Comparison of ENCODE assay signal across 25 mouse cellular contexts in genomic region chr8:122883671-122884070, GRCm38 (mm10). TPM values are rescaled to one million over a fixed set of nuclear protein-coding genes. Genes with fewer than 3 reads are reported as not detected.
DNase-seq lines count a peak whose midpoint lies in the region; ATAC-seq and TF ChIP-seq lines count a peak whose summit lies in the region.
"Had no signal": no experiment of that assay in that cellular context is flagged by ENCODE, and none has a peak within 500 bp of the region (broad histone marks: within the 10 kb centered on the region; RNA-seq: fewer than 3 reads in every experiment).

No protein-coding gene starts in this region.

- no peak overlapping the region for H3K9ac ChIP-seq in heart, embryonic 13.5 days
- no peak overlapping the region for H3K9ac ChIP-seq in heart, embryonic 15.5 days
- H3K9ac ChIP-seq in heart, postnatal 0 days (replicated peaks; ENCODE audit: low read depth, low read length): no peak overlapping the region
- H3K9ac ChIP-seq: embryonic facial prominence, embryonic 13.5 days; embryonic facial prominence, embryonic 15.5 days; forebrain, embryonic 13.5 days had no signal

- WGBS in heart, embryonic 10.5 days: 72% methylated on average over 10 of the region's 10 CpGs
- 58% methylated on average over 10 of the region's 10 CpGs for WGBS in heart, embryonic 13.5 days
- WGBS in heart, embryonic 15.5 days: 49% methylated on average over 10 of the region's 10 CpGs
- 41% methylated on average over 10 of the region's 10 CpGs for WGBS in heart, postnatal 0 days

- H3K4me1 ChIP-seq in heart, embryonic 10.5 days: peaks cover 13% of the 10 kb centered on the region
- H3K4me1 ChIP-seq in heart, embryonic 13.5 days: peaks cover 23% of the 10 kb centered on the region
- peaks cover 18% of the 10 kb centered on the region for H3K4me1 ChIP-seq in heart, embryonic 15.5 days (replicated peaks)
- no peaks in the 10 kb centered on the region for H3K4me1 ChIP-seq in heart, postnatal 0 days (ENCODE audit: control insufficient read depth, insufficient read depth)
- H3K4me1 ChIP-seq: embryonic facial prominence, embryonic 13.5 days; embryonic facial prominence, embryonic 15.5 days; forebrain, embryonic 13.5 days had no signal

- no peak for TF ChIP-seq CTCF in heart, postnatal 0 days (IDR thresholded peaks at IDR 0.05; ENCODE audit: low read depth)

- H3K27ac ChIP-seq in heart, embryonic 10.5 days: 0 out of 2 replicates have a peak overlapping the region, but pooled peaks have one; percentile 52
- peak overlapping the region; percentile 71 for H3K27ac ChIP-seq in heart, embryonic 13.5 days (replicated peaks)
- peak overlapping the region; percentile 62 for H3K27ac ChIP-seq in heart, embryonic 15.5 days
- peak overlapping the region; percentile 49; the same call in 1 of the 2 replicates for H3K27ac ChIP-seq in heart, postnatal 0 days (ENCODE audit: low read depth)
- H3K27ac ChIP-seq: embryonic facial prominence, embryonic 13.5 days; embryonic facial prominence, embryonic 15.5 days; forebrain, embryonic 10.5 days; forebrain, embryonic 13.5 days had no signal

- DNase-seq in heart, embryonic 10.5 days (ENCODE audit: low spot score): no peak
- DNase-seq in heart, postnatal 25 days (ENCODE audit: low spot score): no peak
- DNase-seq in heart, adult 11 months: no peak
- no peak for DNase-seq in heart, postnatal 10 days
- DNase-seq in heart, postnatal 0 days (ENCODE audit: low spot score): peak; percentile 23
- no peak for DNase-seq in heart, adult 8-10 months (ENCODE audit: low spot score)
- DNase-seq: adrenal gland, adult 2 months; adrenal gland, postnatal 10 days; adrenal gland, postnatal 25 days; cerebellum, adult 11 months; cerebellum, adult 18-20 months; cerebellum, adult 8-10 months; cerebellum, adult 9-11 months; cerebellum, postnatal 14 days; cerebellum, postnatal 36 days; embryo, embryonic 11 days had no signal

- ATAC-seq in heart, embryonic 13.5 days (ENCODE audit: extremely low read depth, insufficient number of reproducible peaks, low FRiP score, low TSS enrichment): no peak
- peak; percentile 56; the same call in 1 of the 2 replicates for ATAC-seq in heart, embryonic 15.5 days (replicated peaks; ENCODE audit: insufficient number of reproducible peaks, insufficient read depth, low FRiP score, low read depth)
- peak; percentile 77 for ATAC-seq in heart, postnatal 0 days (ENCODE audit: insufficient read depth, low read depth)
- ATAC-seq: forebrain, embryonic 13.5 days; forebrain, embryonic 16.5 days had no signal

- no peaks in the 10 kb centered on the region for H3K27me3 ChIP-seq in heart, embryonic 10.5 days (ENCODE audit: insufficient read depth, poor library complexity, severe bottlenecking)
- H3K27me3 ChIP-seq in heart, embryonic 13.5 days (replicated peaks): no peaks in the 10 kb centered on the region
- H3K27me3 ChIP-seq in heart, embryonic 15.5 days: no peaks in the 10 kb centered on the region
- H3K27me3 ChIP-seq in heart, postnatal 0 days (ENCODE audit: control insufficient read depth, insufficient read depth, low read length): no peaks in the 10 kb centered on the region
- H3K27me3 ChIP-seq: embryonic facial prominence, embryonic 13.5 days; embryonic facial prominence, embryonic 15.5 days; forebrain, embryonic 13.5 days had no signal

- intact Hi-C loops in heart, postnatal 25 days (cut with DNase I): no loop called here
- intact Hi-C loops in heart, postnatal 10 days (cut with DNase I): no loop called here

- no peak for TF ChIP-seq EP300 in heart, postnatal 0 days (IDR thresholded peaks at IDR 0.05; ENCODE audit: low read depth)

- peaks cover 74% of the 10 kb centered on the region for H3K36me3 ChIP-seq in heart, embryonic 10.5 days
- peaks cover 74% of the 10 kb centered on the region for H3K36me3 ChIP-seq in heart, embryonic 13.5 days
- H3K36me3 ChIP-seq in heart, embryonic 15.5 days: peaks cover 66% of the 10 kb centered on the region
- peaks cover 66% of the 10 kb centered on the region for H3K36me3 ChIP-seq in heart, postnatal 0 days (replicated peaks; ENCODE audit: control insufficient read depth, insufficient read depth, low read length)

- no peak overlapping the region for H3K4me3 ChIP-seq in heart, embryonic 10.5 days
- H3K4me3 ChIP-seq in heart, embryonic 13.5 days: no peak overlapping the region
- no peak overlapping the region for H3K4me3 ChIP-seq in heart, embryonic 15.5 days
- H3K4me3 ChIP-seq in heart, postnatal 0 days (ENCODE audit: low read depth, low read length): no peak overlapping the region
- H3K4me3 ChIP-seq: embryonic facial prominence, embryonic 13.5 days; embryonic facial prominence, embryonic 15.5 days; erythroblast, embryonic 14.5 days; forebrain, embryonic 10.5 days; forebrain, embryonic 13.5 days had no signal

- no peak overlapping the region for H3K4me2 ChIP-seq in heart, embryonic 13.5 days
- H3K4me2 ChIP-seq in heart, embryonic 15.5 days: no peak overlapping the region
- no peak overlapping the region for H3K4me2 ChIP-seq in heart, postnatal 0 days (ENCODE audit: low read depth, low read length)
- H3K4me2 ChIP-seq: embryonic facial prominence, embryonic 13.5 days; embryonic facial prominence, embryonic 15.5 days; forebrain, embryonic 13.5 days had no signal

- no peaks in the 10 kb centered on the region for H3K9me3 ChIP-seq in heart, embryonic 10.5 days
- no peaks in the 10 kb centered on the region for H3K9me3 ChIP-seq in heart, embryonic 13.5 days
- no peaks in the 10 kb centered on the region for H3K9me3 ChIP-seq in heart, embryonic 15.5 days (replicated peaks)
- H3K9me3 ChIP-seq in heart, postnatal 0 days (replicated peaks; ENCODE audit: control insufficient read depth, low read length): no peaks in the 10 kb centered on the region
- H3K9me3 ChIP-seq: embryonic facial prominence, embryonic 13.5 days; embryonic facial prominence, embryonic 15.5 days; forebrain, embryonic 10.5 days; forebrain, embryonic 13.5 days had no signal

RNA-seq across cellular contexts. Expression of gene Cdh15, which starts 35.9 kb away (rescaled TPM):
- 0.41 and 0.79 TPM in 2 replicates for polyA plus RNA-seq in heart, embryonic 10.5 days (2016; fragmentation: Nextera tagmentation; extraction: Ambion mirVana)
- total RNA-seq in heart, postnatal 25 days (2021): not detected
- 0.47 and 0.55 TPM in 2 replicates for polyA plus RNA-seq in heart, embryonic 13.5 days (2015; fragmentation: Nextera tagmentation; extraction: Ambion mirVana)
- 0.11 and 0.28 TPM in 2 replicates for polyA plus RNA-seq in heart, embryonic 15.5 days (2015; fragmentation: Nextera tagmentation; extraction: Ambion mirVana)
- under 1 TPM in 1 of 2 experiments, not detected in 1; 0.10 TPM for total RNA-seq in heart, postnatal 10 days (2021)
- not detected in 2 replicates for total RNA-seq in heart, postnatal 0 days (2014; rRNA removed; ENCODE audit: low replicate concordance)
- not detected in 2 replicates for polyA plus RNA-seq in heart, postnatal 0 days (2015; fragmentation: Nextera tagmentation; extraction: Ambion mirVana)
- total RNA-seq in heart, adult 8-10 months (2022): under 1 TPM in 1 of 4 experiments, not detected in 3; 0.06 TPM
- total RNA-seq: common myeloid progenitor, adult 5-6 weeks had no signal
- polyA plus RNA-seq: erythroblast, embryonic 14.5 days had no signal
